Mouse (Mus musculus): Measurements from ENCODE around the gene Cnga2.

GRCm38 (mm10) chrX:72012804-72013203 lies 21.2 kb downstream of the Cnga2 start:
- no peak for TF ChIP-seq CTCF (IDR thresholded peaks at IDR 0.05; ENCODE audit: extremely low read depth, insufficient read depth, insufficient read length, insufficient replicate concordance)
- no peak for TF ChIP-seq POLR2A (IDR thresholded peaks at IDR 0.05; ENCODE audit: low read depth, low read length)

Measured in spleen, adult 2 months (tissue).